Mouse (Mus musculus): ENCODE measurements around the gene S100a16.

Gene S100a16

DNA sequence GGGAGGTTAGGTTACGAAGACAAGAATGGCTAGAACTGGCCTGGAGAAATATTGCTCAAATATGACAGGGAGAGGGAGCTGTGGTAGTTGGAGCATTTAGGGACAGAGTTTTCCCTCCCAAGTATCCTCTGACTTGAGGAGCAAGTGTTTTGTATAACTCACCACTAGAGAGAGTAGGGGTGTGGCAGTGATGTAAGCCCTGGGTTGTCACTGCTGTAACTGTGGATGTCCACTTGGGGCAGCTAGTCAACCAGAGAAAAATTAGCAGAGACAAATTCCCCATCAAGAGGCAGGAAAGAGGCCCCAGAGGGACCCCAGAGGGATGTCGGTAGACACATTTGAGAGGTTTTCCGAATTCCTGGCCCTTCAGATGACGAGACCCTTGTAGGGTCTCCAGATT lies 11.6 kb upstream of the S100a16 start:
- DNase-seq: peak; percentile 60

DNA sequence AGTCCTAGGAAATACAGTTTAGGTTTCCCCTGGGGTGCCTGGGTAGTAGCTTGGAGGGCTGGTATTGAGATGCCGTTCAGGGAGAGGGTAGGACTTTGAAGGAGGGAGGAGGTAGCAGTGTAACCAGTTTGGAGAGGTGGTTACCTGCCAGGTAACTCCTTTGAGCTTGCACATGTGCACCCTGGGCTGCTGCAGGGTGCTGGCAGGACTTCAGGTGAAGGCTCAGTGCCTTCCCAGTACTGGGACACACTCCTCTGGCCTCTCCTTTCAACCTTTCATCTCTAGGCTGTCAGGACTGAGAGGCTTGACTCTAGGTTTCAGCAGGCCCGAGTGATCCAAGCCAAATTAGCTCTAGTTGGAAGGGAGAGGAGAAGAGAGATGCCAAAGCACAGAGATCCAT lies 11.0 kb upstream of the S100a16 start:
- DNase-seq: no peak

DNA sequence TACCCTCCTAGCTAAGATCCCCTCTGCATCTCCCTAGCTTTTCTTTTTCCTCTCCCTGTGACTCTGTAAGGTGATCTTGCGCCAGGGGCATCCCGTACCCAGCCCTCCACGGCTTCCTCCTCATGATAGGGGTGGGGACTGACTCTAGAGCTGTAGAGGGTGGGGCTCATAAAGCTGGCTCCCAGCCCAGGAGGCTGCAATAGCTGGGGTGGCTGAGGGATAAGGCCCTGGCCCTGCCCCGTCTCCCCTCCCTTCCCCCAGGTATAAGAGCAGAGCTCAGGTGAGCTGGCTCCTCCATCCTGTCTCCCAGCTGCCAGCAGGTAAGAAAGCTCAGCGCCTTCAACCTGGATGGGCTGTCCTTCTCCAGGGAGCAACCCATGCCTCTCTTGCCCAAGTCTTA lies 10.5 kb upstream of the S100a16 start, which contains the start of gene S100a14:
S100a14 (plus strand) TSS at position 277 of the 400 bp plus-strand sequence.
- DNase-seq: no peak

DNA sequence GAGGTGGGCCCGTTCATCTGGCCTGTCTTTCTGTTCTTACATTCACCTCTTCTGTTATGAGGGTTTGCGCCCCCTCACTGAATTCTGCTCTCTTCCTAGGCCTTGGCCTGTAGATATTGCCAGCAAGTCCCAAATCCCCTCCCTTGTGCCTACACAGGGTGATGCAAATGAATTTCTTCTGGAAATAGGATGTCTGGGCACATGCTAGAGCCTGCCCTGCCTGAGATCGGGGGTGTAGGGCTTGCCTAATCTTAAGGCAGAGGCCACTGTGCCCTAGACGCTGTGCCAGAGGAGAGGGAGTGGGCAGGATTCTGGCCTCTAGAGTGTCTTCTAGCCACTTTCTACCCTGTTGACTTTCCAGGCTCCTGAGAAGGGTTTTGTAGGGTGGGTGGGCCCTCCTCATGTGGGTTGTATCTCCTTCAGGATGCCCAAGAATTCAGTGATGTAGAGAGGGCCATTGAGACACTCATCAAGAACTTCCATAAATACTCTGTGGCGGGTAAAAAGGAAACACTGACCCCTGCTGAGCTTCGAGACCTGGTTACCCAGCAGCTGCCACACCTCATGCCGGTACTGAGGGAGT lies 9.7 kb upstream of the S100a16 start:
- no peak for DNase-seq

DNA sequence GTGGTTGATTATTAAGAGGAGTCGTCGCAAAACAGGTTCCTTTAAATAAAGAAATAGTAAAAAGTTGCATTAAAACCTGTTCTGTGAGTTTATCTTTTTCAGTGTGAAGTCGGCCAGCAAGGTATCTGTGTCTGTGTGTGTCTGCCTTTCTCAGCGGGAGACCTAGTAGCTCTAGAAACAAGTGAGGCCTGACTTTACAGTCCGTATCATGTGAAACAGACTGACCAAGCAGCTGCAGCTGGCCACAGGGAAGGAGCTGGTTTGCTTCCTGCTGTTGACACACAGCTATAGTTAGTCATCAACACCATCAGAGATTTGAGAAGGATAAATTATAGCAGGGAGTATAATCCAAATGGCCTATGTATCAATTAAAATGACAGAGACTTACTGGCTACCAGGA lies 5.3 kb upstream of the S100a16 start:
- no peak for DNase-seq

DNA sequence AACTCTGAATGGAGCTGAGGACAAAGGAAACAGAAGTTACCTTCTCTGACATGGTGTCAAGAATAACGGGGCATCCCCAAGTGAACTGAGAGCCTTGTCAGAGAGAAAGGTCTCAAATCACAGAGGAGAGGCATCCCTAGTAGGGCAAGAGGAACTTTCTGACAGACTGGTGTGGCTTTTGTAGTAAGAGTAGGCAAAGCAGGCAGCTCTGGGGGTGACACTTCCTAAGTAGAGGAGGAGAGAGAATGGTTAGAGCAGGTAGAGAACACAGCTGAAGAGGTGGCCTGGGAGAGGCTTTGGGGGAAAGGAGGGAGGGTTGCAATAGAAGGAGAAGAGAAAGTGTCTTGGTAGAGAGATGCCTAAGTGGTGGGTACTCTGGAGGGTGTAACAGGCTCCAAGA lies 1.6 kb upstream of the S100a16 start:
- DNase-seq: no peak

DNA sequence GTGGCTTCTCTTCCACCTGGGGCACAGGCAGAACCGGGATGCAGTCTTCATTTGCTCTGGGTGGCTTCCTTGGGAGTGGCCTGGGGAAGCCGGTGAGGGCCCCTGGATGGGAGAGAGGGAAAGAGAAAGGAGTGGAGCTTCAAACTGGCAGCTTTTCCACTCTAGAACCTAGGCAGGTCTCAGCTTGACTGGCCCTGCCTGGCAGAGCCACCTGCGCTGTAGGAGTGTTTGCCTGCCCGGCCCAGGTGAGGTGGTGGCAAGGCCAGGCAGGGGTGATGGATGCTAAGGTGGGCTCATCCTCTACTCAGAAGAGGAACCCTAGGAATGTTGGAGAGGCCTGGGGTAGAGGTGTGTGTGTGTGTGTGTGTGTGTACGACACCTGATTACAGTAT lies 847 bp downstream of the S100a16 start:
- no peak for DNase-seq

DNA sequence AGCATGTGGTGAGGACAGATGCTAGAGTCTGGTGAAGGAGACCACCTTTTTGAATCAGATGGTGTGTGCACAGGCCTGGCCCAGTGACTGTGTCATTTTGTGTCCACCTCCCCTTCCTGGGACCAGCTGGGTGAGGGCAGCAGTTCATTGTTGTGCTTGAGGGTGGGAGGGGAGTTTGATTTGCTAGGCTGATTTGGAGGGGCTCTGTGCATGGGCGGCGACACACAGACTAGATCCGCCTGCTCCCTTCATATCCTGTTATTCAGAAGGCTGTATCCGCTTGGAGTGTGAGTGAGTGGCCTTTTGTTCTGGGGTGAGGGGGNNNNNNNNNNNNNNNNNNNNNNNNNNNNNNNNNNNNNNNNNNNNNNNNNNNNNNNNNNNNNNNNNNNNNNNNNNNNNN lies 3.9 kb downstream of the S100a16 start:
- peak; percentile 62 for DNase-seq

DNA sequence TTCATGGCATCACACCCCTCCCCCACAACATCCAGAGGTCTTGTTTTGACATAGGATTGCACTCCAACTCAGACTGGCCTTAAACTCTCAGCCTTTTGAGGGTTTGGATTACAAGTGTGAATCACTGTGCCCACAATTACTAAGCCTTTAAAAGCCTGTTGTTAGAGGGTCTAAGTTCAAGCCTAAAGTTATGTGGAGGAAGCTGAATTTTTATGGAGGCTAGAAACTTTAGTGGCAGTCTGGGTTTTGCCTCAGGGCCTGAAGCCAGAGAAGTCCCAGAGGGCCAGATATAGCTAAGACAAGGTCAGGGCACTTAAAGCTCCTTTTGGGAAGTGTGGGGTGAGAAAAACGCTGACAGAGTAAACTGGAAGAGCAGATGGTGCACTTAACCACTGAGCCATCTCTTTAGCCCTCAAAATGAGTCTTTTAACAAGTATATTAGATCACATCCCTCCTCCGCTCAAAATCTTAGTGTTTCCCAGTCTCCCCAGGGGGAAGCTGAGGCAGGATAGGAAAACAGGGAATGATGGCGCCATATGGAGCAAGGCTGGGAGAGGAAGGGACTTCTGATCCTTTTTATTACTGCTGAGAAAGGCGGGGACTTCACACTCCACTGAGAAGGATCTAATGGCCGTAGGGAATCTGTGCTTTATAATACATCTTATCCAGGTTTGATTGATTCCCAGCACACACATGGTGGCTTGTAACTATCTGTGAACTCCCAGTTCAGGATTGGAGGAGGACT lies 12.8 kb downstream of the S100a16 start:
- peak; percentile 22 for DNase-seq

DNA sequence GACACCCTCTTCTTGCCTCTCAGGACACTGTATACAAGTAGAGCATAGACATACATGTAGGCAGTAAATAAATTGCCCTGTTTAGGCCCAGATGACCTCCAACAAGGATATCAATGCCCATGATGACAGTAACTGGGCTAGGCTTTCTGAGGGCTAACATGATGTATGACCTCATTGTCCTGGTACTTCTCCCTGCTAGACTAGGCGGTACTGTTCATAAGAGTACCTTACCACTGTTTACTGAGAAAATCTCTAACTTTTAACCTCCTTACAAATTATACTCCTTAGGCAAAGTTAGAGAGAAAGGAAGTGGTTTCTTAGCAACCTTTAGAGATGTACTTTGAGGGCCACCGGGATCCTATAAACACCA lies 13.4 kb downstream of the S100a16 start:
- DNase-seq: no peak

DNA sequence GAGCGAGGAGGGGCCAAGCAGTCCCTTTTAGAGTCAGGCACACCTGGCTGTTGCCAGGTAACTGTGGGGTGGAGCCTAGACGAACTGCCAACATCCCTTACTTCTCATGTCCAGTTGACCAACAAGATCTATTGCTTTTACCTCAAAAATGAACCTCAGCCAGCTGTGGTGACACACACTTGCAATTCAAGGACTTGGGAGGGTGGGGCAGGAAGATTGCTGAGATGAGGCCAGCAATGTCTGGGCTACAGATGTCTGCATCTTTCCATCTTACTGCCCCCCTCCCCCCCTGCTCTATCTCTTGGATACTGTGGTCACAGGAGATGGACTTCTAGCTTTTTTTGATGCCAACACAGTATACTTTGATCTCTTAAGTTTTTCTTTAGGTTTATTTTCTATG lies 15.2 kb downstream of the S100a16 start:
- no peak for DNase-seq

DNA sequence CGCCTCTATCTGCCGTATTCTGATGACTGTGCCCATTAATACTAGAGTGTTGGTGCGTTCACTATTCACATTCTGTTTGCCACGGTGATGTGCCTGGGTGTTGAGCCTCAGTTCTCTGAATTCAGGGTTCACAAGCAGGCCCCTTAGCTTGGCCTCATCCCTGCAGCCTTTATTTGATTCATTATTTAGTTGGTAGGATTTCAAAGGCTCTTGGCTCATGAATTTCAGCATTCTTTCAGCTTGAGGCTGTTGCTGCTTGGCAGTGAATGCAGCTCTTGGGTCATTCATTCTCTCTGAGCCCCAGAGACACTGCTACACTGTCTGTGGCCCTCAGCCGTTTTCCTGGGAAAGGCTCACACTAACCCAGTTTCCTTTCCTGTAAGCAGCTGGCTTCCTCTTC lies 18.9 kb downstream of the S100a16 start:
- DNase-seq: peak; percentile 12

DNA sequence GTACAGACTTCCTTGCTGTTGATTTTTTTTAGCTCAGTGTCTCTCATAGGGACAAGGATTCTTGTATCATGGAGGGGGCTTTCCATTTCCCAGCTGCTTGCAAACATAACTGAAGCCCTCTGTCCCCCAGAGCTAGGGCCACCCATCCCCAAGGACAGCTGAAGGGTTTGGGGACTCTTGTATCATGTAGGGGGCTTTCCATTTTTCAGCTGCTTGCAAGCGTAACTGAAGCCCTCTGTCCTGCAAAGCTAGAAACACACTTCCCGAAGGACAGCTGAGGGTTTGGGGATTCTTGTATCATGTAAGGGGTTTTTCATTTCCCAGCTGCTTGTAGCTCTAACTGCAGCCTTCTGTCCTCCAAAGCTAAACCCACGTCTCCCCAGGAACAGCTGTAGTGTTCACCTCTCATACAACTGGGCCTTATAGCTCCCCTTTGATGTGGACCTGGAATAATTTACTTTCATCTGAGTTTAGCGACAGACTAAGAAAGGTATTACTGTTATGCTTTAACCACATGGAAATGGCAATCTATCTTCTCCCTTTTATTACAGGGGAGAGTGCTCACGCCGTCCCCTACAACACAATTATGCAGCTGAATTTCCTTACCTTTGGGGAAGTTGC lies 23.1 kb downstream of the S100a16 start, which contains the start of gene S100a3:
S100a3 (plus strand) TSS at position 571 of the 621 bp plus-strand sequence.
- no peak for DNase-seq

DNA sequence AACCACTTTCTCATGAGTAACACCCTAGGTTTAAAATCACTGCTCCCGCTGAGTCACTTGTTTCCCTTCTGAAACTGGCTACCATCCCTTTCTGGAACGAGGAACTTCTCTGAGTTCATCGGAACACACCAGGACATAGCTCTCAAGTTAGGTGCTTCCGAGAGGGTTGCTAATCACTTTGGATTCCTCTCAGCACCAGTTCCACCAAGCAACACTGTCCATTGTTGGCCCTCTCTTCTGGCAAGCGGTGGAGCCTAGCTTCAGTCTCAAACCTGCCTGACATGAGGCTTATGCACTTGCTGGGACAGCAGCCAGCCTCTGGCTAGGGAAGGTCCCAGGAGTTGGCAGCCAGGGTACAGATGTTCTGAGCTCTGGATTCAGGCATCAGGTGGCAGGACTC lies 37.6 kb downstream of the S100a16 start:
- no peak for DNase-seq

DNA sequence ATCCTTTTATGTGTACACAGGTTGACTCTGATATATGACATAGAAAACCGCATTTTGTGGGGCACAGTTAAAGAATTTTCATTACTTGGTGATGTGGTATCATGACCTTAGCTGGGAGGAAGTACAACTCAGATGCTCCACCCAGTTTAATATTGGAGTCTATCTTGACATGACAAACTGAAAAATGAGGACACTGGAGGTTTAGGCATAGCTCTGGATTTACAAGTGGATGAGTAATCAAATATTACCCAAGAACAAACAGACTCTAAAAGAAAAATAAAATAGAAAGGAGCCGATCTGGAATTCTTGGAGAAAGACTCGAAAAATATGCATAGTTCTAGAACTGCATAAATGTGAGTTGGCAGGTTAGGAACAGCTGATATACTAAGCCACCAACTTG lies 38.3 kb downstream of the S100a16 start:
- no peak for DNase-seq

DNA sequence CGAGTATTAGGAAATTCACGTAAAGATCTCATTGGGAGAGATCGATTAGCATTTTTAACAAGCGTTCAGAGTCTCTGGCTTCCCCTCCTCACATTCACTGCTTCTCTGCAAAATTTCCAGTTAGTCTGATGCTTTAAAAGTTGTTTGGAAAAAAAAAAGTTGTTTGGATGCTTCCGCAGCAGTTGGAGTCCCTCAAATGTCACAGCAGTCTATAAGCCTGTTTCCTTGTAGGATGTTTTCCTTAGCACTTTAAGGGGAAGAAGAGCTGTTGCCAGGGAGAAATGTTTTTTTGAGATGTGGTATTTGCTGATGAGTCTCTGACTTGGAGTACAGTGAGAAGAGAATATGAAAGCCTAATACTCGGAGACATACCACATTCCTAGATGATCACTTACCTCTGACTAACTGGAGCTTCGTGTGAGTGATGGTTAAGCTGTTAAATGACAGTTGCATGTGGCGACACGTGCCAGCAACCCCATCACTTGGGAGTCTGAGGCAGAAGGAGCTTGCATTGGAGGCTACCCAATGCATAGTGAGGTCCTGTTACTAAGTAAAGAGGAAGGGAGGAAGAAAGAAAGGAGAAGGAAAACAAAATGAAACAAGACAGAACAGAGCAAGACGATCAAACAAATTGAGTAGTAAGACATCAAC lies 39.4 kb downstream of the S100a16 start:
- DNase-seq: no peak

DNA sequence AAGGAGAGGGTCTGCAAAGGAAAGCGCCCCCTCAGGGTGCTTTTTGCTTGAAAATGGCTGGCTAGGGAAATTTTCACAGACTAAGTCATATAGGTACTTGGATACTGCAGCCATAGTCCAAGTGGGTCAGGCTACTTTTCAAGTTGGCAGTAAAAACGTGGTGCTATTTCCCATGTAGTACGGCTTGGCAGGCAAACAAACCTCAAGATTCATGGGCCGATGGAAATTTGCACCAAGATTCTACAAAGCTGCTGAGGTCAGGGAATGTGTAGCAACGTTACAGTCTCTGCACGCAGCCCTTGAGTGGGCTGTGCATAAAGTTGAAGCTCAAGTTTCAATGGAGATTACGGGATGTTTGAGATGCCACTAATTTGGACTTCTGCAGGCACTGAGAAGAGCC lies 42.4 kb downstream of the S100a16 start:
- no peak for DNase-seq

DNA sequence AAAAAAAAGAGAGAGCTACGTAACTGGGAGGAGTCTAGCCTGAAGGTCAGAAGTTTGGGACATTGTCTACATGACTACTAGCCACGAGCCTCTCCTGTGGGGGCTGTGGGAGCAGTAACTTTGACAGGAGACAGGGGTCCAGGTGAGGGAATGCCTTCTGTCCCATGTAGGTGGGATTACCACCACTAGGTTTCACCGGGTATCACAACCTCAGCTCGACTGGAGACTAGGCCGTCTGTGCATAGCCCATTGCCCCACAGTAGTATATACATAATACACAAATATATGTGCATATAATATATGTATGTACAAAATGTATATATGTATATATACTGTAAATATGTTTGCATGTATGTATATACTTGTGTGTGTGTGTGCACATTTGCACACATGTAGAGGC lies 44.1 kb downstream of the S100a16 start:
- DNase-seq: no peak

DNA sequence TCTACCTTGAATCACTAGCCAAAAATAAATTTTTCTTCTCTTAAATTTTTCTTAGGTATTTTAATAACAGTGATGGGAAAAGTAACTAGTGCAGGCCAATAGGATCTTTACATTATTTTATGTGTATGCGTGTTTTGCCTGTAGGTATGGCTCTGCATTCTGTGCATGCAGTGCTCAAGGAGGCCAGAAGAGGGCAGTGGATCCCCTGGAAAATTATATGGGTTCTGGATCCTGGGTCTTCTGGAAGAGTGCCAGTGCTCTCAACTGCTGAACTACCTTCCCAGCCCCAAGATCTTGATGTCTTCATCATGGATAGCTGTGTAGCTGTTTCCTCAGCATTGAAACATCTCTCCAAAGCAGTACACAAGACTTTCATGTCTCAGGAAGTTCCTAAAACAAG lies 45.1 kb downstream of the S100a16 start:
- no peak for DNase-seq

DNA sequence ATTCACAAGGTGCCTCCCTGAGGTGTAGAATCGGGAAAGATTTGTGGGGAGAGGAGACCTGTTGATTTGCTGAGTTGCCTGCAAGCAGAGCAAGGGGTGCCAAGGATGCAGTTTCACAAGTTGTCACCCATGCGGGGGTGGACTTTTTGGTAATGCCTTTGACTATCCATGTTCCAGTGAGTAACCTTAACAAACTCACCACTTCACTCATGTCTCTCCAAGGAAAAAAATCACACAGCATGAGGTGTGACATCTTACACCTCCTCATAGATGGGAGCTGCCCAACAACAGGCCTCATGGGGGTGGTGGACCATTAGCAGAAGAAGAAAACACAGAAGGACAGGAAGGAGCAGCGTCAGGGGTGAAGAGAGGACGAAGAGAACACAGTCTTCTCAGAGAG lies 45.5 kb downstream of the S100a16 start:
- DNase-seq: no peak

DNA sequence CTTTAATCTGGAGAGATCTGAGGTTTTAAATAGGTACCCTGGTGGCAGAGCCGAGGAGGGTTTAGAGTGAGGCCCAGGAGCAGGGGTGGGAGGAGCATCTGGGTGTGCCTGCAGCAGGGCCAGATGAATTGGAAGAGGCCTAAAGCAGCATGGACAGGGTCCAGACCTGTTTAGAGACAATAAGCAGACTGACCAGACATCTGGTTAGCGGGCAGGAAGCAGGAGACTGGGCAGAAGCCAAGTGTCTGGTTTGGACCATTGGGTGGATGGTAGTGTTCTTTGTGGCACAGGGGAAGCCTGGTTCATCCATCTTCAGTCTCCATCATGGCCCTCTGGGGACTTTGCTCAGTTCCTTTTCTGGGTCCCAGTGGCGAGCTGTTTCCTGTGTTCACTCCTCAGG lies 46.8 kb downstream of the S100a16 start:
- peak; percentile 63 for DNase-seq

DNA sequence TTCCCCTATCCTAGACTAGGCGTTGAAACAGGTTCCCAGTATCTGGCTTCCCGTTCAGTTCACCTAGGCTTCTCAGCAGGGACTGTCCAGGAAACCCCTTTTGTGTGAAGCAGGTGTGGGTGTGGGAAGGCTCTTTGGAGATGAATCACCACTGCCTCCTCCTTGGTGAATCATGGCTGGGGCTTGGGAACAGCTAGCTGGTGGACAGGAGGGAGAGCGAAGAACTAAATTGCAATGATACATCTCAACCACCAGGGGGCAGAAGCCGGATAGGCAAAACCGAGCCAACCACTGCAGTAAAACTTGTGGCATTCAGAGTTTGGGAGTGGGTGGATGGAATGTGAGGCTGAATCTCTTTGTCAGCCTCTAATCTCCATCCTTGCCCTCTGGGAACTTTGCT lies 48.5 kb downstream of the S100a16 start:
- DNase-seq: peak; percentile 27

DNA sequence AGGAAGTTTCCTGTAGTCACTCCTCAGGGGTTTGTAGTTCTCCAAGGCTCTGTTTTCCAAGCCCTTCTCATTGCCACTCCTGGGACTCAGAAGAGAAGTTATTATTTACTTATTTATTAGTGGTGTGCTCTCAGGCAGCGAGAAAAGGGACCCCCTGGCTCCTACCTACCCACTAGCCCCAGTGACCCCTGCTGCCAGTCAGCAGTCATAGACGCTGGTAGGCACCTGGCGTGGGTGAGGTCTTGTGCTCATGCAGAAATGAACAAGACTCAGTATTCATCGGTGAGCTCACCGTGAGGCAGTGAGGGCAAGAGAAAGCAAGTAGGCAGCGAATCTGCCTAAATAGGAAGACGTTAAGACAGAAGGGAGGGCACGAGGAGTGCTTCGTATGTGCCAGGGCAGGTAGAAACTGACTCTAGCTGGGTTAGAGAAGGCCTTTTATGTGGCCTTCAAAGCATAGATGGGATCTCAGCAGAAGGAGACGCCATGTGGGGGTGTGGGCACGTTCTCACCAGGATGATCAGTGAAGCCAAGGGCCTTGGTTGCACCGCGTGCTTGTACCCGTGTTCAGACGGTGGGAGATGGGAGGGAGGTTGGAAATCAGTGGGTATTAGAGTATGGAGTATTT lies 49.1 kb downstream of the S100a16 start:
- no peak for DNase-seq

Measured in kidney, adult 11 months (tissue).